Mouse (Mus musculus) cerebellum, adult 18-20 months (tissue): ENCODE results near the gene Hcn2.
"Not testable (repeated sequence)": the region's sequence is repeated elsewhere in the genome, so short reads cannot be mapped to it uniquely, and the experiment has no call there.

Experiments used
- DNase-seq, 2 experiments: peaks; one replicate each; pipeline ENCODE4 v3.0.0; 2021

Gene Hcn2

DNA sequence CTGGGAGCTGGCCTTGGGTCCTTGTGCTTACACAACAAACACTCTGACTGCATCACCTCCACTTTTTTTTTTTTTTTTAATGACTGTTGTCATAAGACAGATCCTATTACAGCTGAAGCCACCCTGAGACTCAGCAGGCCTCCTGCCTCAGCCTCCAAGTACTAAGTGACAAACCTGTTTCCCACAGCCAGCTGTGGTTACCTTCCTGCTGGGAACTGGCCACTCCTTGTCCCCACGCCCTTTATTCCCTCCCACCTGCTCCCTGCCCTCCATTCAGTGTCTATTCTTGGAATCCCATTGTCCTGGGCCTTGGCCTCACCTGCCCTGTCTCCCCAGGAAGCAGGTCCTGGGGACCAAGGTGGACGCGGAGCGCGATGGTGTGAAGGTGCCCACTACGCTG, 28.9 kb upstream of the Hcn2 start:
- DNase-seq, result no peak

DNA sequence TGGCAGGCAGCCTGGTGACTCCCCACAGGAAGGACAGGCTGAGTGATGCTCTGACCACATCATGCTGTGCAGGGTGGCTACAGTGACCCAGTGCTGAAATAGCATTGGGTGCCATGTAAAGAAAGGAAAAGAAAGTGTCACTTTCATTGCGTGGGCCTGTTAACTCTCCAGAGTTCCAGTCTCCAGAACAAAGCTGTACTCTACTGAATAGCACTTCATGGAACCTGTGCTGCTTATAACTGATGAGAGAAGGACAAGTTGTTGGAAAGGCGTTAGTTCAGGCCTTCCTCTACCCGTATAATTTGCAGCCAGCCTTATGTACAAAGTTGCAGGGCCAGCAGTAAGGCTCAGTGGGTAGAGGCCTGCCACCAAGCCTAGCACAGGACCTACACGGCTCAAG, 27.7 kb upstream of the Hcn2 start, which contains the start of gene Gzmm:
TSS of gene Gzmm (plus strand) at position 301 of the 400 bp plus-strand sequence.
- no peak for DNase-seq

DNA sequence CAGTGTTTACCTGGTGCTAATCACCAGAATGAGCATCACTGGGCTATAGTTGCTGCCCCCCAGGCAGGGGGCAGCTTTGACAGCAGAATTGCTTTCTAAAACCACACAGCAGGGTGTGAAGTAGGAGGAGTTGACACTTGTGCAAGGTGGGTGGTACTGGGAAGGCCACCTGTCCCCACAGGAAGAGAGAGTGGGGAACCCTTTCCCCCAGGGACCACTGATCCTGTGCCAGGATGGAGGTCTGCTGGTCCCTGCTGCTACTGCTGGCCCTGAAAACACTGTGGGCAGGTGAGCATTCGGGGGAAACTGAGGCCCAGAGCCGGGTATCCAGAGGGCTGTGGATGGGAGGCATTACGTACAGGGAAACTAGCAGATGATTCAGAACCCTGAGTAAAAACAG, 27.3 kb upstream of the Hcn2 start:
- no peak for DNase-seq

DNA sequence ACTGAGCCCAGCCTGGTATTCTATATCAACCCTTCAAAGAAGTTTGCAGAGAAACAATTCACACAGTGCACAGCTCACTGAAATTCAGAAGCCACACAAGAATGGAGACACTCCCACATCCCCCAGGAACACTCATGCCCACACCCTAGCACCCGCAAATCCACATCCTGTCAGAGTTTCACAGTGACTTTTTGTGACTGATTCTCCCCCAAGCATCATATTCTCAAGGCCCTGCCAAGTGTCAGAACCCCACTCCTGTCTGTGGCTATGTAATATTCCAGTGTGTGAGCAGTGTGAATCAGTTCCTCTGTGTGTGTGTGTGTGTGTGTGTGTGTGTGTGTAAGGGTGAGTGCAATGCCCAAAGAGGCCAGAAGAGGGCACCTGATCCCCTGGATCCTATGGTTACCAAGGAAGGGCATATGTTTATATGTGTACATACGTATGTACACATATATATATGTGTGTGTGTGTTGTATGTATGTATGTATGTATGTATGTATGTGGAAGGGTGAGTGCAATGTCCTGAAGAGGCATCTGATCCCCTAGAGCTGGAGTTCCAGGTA, 24.4 kb upstream of the Hcn2 start:
- DNase-seq, result no peak

DNA sequence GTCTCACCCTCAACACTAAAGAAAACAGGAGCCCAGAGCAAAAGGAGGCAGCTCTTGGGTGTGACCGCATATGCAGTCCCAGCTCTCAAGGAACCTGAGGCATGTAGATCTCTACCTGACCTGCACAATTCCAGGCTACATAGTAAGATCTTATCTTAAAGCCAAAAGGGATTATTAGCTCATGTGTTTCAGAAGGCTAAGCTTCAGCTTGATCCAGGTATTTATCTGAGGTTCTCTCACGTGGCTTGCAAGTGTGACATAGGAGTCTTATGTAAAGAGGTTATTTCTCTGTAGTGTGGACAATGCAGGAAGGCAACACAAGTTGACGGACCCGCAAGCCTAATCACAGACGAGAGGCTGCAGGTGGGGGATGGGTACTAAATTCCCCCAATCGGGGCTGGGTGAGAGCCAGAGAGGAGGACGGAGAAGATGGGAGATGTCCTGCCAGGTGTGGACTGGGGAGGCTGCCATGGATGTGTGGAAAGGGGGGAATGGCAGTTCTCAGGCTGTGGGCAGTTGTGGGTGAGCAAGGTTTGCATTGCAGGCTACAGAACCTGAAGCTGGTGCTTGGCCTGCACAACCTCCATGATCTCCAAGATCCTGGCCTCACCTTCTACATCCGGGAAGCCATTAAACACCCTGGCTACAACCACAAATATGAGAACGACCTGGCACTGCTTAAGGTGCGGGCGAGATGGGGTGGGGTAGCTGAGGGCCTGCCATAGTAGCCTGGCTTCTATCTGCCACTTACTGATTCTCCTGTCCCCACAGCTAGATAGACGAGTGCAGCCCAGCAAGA, 22.7 kb upstream of the Hcn2 start:
- no peak for DNase-seq

DNA sequence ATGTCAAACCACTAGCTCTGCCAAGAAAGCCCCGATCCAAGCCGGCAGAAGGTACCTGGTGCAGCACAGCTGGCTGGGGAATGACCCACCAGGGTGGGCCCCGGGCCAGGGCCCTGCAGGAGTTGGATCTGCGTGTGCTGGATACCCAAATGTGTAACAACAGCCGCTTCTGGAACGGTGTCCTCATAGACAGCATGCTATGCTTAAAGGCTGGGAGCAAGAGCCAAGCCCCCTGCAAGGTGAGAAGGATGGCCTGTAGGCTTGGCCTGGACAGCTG, 22.1 kb upstream of the Hcn2 start:
- peak in 1 of 2 experiments; percentile 29 for DNase-seq

DNA sequence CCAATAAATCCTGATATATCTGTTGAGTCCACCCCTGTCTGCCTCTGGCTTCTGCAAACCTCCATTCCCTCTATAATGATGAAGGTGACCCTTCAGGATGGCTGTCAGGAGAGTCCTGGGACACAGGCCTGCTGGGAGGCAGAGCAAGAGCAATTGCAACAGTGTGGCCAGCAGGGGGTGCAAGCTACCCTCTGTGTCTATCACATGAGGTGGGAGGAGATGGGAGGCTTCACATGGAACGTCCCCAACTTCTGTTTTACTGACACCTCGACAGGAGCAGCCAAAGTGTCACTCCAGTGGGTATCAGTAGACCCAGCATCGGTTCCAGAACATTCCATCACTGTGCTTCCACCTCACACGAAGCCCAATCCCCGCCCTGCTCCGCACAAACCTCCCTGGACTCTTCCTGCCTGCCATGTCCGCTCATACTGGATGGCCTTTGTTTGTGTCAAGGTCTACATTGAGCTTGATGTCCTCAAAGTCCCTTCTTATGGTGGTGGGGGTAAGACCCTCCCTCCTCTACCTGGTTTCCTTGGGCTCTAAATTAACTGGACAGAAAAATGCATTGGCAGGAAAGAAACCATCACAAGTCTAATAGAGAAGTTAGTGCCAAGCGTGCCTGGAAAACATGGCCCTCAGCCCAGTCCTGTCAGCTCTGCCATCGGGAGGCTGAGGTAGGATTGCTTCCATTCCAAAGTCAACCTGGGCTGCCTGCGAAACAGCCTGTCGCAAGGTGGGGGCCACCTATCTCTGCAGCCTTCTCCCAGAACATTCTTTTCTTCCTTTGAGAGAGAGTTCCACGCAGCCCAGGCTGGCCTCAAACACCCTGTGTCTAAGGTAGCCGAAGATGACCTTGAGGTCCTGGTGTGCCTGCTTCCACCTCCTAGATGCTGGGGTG, 21.0 kb upstream of the Hcn2 start:
- DNase-seq, result peak; percentile 82 to 86

DNA sequence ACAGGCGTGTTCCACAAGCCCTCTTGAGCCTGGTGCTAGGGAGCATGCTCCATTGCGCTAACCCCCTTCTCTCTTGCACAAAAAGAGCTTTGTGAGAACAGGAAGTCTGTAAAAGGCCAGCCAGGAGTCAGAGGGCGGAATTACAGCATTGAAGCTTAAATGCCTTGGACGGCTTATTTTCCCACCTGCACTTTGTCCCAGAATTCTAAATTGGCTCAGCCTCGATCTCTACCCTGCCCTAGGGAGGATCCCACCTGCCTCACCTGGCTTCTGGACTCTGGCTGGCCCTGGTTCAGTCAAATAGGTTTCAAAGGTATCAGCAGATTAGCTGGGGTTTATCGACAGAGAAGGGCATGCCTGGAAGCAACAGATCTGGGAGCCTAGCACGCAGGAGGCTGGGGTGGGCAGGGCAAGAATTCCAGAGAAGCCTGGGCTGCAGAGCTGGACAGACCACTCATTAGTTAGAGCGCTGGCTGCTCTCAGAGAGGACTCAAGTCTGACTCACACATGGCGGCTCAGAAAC, 20.2 kb upstream of the Hcn2 start:
- DNase-seq, result peak in 1 of 2 experiments; percentile 26

DNA sequence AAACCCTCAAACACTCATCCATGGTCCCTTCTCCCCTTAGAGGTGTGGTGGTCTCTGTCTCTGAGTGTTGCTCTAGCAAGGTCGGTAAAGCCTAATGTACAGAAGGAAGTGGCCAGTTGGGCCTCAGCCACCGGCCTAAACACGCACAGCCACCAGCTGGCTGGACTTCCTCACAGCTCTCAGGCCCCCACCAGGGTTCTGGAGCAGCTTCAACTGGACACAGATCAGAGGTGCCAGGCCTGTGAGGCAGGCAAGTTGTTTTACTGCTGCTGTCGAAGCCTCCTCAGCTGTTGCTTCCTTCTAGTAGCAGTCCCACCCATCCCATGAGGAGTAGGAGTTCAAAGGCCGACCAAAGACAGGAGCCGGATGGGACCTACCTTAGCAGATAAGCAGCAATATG, 18.5 kb upstream of the Hcn2 start:
- peak; percentile 88 to 92 for DNase-seq

DNA sequence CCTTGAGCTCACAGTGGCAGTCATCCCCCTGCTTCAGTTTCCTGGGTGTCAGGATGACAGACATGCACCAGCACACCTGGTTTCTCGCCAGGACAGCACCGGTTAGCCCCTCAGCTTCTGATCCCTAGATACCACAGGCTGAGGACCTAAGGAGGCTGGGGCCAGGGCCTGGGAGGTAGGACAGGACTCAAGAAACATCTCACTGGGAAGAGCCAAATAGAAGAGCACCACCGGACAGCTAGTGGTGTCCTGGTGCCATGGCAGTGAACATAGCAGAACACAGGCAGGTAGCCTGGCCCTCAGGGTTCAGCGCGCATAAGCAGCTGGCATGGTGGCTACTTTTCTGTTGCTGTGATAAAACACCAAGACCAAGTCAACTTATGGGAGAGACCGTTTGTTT, 18.0 kb upstream of the Hcn2 start:
- no peak for DNase-seq

DNA sequence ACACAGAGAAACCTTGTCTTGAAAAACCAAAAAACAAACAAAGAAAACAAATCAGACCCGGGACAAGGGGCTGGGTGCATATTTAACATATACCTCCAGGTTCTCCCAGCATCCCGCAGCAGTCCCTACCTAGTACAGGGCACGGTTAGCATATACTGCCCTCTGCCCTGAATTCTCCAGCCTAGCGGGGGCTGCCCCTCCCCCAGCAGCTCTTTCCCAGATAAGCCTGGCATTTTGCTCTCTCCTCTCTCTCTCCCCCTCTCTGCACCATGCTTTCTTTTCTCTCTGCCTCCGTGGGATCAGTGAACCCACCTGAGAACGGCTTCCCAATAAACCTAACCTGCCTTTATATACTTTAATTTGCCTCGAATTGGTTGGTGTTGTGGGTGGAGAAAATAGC, 15.8 kb upstream of the Hcn2 start:
- no peak for DNase-seq

DNA sequence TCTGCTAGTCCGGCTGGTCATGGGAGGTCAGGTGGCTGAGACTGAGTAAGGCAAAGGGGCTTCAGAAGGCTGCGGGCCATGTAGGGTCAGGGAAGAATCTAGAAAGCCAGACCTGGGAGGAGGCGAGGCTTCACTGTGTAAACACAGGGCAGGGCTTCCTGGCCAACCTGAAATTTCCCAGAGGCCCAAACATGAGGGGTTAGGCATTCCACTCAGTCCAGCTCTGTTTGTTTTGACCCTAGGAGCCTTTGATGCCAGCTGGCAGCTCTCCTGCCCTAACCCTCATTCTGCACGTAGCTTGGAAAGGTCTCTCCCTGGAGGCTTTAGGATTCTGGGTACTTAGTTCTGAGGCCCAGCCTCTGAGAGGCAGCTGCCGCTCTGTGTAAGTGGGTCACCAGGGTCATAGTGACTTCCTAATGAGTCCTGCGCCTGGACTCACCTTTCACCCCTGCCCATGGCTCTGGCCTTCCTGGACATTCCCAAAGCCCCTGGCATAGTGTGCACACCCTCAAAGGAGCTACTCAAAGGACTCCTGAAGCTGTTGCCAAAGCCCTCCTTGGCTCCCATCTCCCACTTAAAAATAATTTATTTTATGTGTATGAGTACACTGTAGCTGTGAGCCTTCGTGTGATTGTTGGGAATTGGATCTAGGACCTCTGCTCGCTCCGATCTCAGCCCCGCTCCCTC, 14.8 kb upstream of the Hcn2 start:
- DNase-seq, result no peak

DNA sequence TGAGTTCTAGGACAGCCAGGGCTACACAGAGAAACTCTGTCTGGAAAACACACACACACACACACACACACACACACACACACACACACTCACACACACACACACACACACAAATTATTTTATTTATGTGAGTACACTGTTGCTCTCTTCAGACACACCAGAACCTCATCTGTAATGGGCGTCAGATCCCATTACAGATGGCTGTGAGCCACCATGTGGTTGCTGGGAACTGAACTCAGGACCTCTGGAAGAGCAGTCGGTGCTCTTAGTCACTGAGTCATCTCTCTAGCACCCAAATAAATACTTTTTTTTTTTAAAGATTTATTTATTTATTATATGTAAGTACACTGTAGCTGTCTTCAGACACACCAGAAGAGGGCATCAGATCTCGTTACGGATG, 13.5 kb upstream of the Hcn2 start:
- DNase-seq, result not testable (repeated sequence)

DNA sequence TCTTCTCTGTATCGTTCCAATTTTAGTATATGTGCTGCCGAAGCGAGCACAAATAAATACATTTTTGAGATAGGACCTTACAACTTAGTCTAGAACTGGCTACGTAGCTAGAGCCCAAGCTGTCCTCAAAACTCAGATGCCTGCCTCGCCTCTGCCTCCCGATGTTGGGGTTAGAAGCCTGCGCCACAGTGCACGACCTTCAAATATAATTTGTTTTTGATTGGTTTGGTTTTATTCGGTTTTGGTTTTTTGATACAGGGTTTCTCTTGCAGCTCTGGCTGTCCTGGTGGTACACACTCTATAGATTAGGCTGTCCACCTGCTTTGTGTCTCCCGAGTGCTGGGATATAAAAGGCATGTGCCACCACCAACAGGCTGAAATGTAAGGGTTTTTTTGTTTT, 12.9 kb upstream of the Hcn2 start:
- no peak for DNase-seq

DNA sequence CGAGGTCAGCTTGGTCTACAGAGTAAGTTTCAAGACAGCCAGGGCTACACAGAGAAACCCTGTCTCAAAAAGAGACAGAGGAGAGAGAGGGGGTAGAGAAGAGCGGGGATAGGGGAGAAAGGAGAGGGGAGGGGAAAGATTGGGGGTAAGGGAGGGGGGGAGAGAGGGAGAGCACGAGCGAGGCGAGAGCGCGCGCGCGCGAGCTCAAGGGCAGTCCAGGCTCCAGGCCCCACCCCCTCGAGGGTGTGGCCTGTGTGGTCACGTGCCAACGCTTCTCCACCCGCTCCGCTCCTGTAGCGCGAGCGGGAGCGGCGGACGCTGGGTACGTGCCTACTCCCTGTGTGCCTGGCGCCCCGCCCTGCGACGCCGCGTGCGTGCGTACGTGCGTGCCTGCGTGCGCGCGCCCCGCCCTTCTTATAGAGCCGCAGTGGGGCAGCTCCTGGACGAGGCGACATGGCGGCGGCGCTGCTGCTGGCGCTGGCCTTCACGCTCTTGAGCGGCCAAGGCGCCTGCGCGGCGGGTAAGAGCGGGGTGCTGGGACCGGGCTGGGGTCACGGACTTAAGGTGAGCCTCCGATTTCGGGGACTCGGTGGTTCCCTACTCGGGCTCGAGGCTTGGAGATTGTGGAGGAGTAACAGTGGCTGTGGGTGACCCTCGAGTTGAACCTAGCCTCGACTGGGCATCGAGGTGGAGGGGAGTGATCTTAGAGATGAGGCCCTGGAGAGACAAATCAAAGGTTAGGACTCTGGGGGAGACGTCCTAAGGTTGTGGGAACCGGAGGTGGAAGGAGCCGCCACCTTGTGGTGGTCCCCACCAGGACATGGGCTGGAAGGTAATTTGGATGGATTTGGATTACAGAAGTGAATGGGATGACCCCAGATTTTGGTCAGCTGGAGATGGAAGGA, 12.1 kb upstream of the Hcn2 start, which contains the start of gene Bsg:
TSS of gene Bsg (plus strand) at position 427 of the 905 bp plus-strand sequence.
- peak; percentile 98 to 100 for DNase-seq

DNA sequence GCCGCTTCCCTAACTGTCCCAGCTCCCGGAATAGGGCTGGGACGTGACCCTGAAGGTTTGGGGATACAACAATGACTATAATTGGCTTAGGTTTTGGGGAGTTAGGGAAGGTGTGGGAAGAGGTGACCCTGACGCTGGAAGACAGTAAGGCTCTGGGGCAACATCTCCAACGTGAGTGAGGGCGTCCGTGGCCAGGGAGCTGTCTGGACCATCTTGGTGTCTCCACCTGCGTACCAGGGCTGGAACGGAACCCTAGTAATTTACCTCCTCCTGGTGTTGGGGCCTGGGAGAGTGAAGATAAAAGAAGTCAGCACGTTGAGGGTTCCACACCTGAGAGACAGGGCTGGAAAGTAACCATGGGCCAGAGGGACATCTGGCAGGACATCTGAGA, 11.5 kb upstream of the Hcn2 start:
- DNase-seq, result peak in 1 of 2 experiments; percentile 46

DNA sequence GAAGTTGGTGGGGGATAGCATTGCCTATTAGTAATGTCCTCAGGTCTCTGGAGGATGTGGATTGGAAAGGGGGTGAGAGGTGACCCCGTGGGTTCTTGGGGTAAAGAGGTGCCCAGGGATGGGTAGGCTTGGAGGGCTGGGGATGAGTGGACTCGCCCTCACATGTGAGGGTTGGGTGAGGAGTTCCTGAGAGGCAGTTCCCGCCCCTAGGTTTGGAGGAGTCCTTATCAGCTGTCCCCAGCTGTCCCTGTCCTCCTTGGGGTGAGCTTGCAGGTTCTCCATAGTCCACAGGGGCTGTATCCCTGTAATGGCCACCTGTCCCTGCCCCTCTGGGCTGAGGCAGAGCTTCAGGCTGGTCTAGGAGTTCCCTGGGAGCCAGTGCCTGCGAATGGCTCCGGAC, 10.5 kb upstream of the Hcn2 start:
- DNase-seq, result no peak

DNA sequence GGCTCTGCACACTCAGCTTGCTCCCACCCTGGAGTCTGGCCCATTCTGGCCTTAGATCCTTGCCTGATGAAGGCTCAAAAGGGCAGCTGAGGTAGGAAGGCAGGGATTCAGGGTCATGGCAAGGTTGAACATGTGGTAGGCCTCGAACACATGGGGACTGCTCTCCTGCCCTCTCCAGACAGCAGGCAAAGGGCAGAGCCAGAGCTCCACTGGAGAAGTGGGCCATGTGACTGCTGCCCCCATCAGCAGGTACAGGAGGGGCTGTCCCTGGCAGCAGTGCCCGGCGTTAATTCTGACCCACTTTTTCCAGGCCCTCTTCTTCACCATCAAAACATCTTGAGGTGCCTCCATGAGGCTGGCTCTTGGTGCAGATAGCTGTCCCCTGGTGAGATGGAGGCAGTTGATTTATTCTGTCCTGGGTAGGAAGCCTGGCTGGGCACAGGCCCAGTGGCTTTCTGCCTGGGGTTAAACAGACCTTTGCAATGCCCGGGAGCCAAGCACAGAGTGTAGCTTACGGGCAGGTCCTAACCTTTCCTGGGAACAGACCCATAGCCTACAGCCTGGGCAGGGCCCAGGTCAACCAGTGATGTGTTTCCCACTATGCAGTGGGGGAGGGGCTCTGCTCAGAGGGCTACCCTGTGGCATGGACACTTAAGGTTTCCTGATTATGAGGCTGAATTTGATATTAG, 9.9 kb upstream of the Hcn2 start:
- peak; percentile 59 to 62 for DNase-seq

DNA sequence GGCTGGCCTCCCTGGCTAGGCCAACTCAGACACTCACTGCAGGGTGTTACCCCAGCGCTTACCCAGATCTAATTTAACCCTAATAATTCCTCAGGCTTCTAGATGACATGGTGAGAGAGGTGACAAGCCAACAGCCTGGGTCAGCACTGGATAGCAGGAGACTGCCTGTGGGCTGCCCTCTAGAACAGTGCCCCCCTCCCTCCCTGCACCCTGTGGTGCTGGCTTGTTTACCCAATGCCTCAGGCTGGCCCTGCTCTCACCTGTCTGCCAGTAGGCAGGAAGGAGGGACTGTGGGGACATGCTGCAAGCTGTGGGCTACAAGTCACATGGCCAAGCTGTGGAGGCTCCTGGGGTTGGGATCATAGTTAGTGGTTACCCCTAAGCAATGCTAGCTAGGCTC, 9.3 kb upstream of the Hcn2 start:
- peak; percentile 71 to 82 for DNase-seq

DNA sequence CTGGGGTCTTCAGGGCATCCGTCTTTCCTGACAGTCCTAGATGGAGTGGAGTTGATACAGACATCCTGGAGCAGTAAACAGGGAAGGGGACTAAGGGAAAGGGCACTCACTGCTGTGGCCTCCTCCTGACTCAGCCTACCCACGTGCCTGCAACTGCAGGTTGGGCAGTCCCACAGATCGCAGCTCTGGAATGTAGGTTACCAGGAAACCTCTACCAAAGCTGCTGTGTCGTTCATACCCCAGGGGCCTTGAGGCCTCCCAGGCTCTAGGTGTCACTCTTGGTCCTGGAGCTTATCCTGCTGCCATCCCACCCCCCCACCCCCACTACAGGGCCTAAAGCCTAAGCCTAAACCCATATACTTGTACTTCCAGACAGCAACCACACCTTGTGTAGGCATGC, 8.7 kb upstream of the Hcn2 start:
- no peak for DNase-seq

DNA sequence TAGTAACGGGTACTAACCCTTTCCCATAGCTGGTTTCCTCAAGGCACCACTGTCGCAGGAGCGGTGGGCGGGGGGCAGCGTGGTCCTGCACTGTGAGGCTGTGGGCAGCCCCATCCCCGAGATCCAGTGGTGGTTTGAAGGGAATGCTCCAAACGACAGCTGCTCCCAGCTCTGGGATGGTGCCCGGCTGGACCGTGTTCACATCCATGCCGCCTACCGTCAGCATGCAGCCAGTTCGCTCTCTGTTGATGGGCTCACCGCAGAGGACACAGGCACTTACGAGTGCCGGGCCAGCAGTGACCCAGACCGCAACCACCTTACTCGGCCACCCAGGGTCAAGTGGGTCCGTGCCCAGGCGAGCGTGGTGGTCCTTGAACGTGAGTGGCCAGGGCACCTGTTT, 7.8 kb upstream of the Hcn2 start:
- no peak for DNase-seq
